Comparison of ENCODE assay signal across 10 mouse cellular contexts in the genomic region with DNA sequence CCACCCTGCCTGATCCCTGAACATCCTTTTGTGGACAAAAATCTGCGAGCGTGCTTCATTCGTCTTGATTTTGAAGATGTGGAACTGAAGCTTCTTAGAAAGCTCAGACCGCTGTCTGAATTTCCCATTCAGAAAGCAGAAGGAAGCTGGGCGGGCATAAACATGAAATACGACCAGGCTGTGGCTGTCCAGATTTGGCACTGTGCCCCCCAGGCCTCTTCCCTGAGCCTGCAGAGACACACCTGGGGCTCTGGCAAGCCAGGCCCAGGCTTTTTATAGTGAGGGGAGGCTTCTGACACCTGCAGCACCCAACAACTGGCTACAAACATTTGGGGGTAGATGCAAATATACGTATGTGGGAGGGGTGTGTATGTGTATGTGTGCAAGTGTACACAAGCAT. TPM values are rescaled to one million over a fixed set of nuclear protein-coding genes. Genes with fewer than 3 reads are reported as not detected.
DNase-seq lines count a peak whose midpoint lies in the region; ATAC-seq lines count a peak whose summit lies in the region.
"Had no signal": no experiment of that assay in that cellular context is flagged by ENCODE, and none has a peak within 500 bp of the region (broad histone marks: within the 10 kb centered on the region; RNA-seq: fewer than 3 reads in every experiment).

No protein-coding gene starts in this region.

- peak; percentile 39 for DNase-seq in kidney, adult 18-20 months
- DNase-seq in adrenal gland, postnatal 25 days: peak; percentile 39
- no peak for DNase-seq in midbrain, embryonic 14.5 days
- DNase-seq in layer of hippocampus, postnatal 14 days (ENCODE audit: low spot score in 2 of 2): no peak
- no peak for DNase-seq in right cerebral cortex, postnatal 36 days (ENCODE audit: low spot score in 2 of 2)
- DNase-seq in lung, postnatal 14 days: no peak
- DNase-seq: cerebellum, adult 8-10 months had no signal

- no peaks in the 10 kb centered on the region for H3K9me3 ChIP-seq in kidney, embryonic 14.5 days (ENCODE audit: control insufficient read depth, low read length)
- no peaks in the 10 kb centered on the region for H3K9me3 ChIP-seq in midbrain, embryonic 14.5 days (ENCODE audit: control insufficient read depth, low read length)
- H3K9me3 ChIP-seq: G1E had no signal

- H3K4me1 ChIP-seq in kidney, embryonic 14.5 days (ENCODE audit: control insufficient read depth, insufficient read depth, low read length): peaks cover 18% of the 10 kb centered on the region; the same call in 1 of the 2 replicates
- peaks cover 23% of the 10 kb centered on the region for H3K4me1 ChIP-seq in midbrain, embryonic 14.5 days (ENCODE audit: control insufficient read depth, insufficient read depth, low read length)

- peaks cover 25% of the 10 kb centered on the region for H3K27me3 ChIP-seq in kidney, embryonic 14.5 days (ENCODE audit: control insufficient read depth, insufficient read depth, low read length)
- no peaks in the 10 kb centered on the region for H3K27me3 ChIP-seq in midbrain, embryonic 14.5 days (ENCODE audit: control insufficient read depth, insufficient read depth, low read length)

- H3K4me3 ChIP-seq in kidney, embryonic 14.5 days (ENCODE audit: low read length): no peak overlapping the region
- H3K4me3 ChIP-seq in midbrain, embryonic 14.5 days (replicated peaks; ENCODE audit: low read depth, low read length): no peak overlapping the region

- no peak for ATAC-seq in kidney, embryonic 14.5 days (ENCODE audit: low FRiP score, low TSS enrichment)
- peak; percentile 68 to 82 for ATAC-seq in hematopoietic stem cell, adult 5-6 weeks (replicated peaks in 1 of 2; ENCODE audit: insufficient read depth in 1 of 2, low FRiP score in 2 of 2, low TSS enrichment in 1 of 2, low read depth in 1 of 2, poor library complexity in 2 of 2, severe bottlenecking in 2 of 2)
- ATAC-seq in midbrain, embryonic 14.5 days (ENCODE audit: low FRiP score, low TSS enrichment): no peak

- H3K27ac ChIP-seq in kidney, embryonic 14.5 days (ENCODE audit: low read depth, low read length): no peak overlapping the region
- H3K27ac ChIP-seq in midbrain, embryonic 14.5 days (replicated peaks; ENCODE audit: low read depth, low read length): peak overlapping the region; percentile 75

- 48% methylated on average over 7 of the region's 7 CpGs for WGBS in kidney, embryonic 14.5 days
- WGBS in midbrain, embryonic 14.5 days: 71% methylated on average over 7 of the region's 7 CpGs

- H3K36me3 ChIP-seq in kidney, embryonic 14.5 days (ENCODE audit: control insufficient read depth, insufficient read depth, low read length): no peaks in the 10 kb centered on the region
- no peaks in the 10 kb centered on the region for H3K36me3 ChIP-seq in midbrain, embryonic 14.5 days (ENCODE audit: control insufficient read depth, insufficient read depth, low read length)
- H3K36me3 ChIP-seq: G1E had no signal

- no peak overlapping the region for H3K4me2 ChIP-seq in kidney, embryonic 14.5 days (replicated peaks; ENCODE audit: low read depth, low read length)
- H3K4me2 ChIP-seq in midbrain, embryonic 14.5 days (ENCODE audit: low read length): no peak overlapping the region

- no peak overlapping the region for H3K9ac ChIP-seq in kidney, embryonic 14.5 days (ENCODE audit: low read depth, low read length)
- no peak overlapping the region; the same call in 1 of the 2 replicates for H3K9ac ChIP-seq in midbrain, embryonic 14.5 days (replicated peaks; ENCODE audit: low read length)

RNA-seq across cellular contexts. Expression of gene Tnrc6c, which starts 35.3 kb away (rescaled TPM):
- 11.5 and 13.2 TPM in 2 replicates for polyA plus RNA-seq in kidney, embryonic 14.5 days (2014; fragmentation: Nextera tagmentation; extraction: Ambion mirVana)
- total RNA-seq in adrenal gland, postnatal 25 days (2021): 24.1 and 29.4 TPM in 2 replicates
- 24.6 and 25.4 TPM in 2 replicates for total RNA-seq in hematopoietic stem cell, adult 5-6 weeks (2017)
- 34.0 and 35.1 TPM in 2 replicates for polyA plus RNA-seq in midbrain, embryonic 14.5 days (2014; fragmentation: Nextera tagmentation; extraction: Ambion mirVana)
- total RNA-seq in layer of hippocampus, postnatal 14 days (2021): 10 to 100 TPM; 61.8 to 67.9 TPM

Comparison
In these comparisons a context has a peak if more than half of its experiments do, and no peak if none do; other contexts are left out.
1. DNase-seq: peak in kidney, adult 18-20 months (single experiment) and adrenal gland, postnatal 25 days (single experiment); none in midbrain, embryonic 14.5 days (single experiment), layer of hippocampus, postnatal 14 days (0 of 2), right cerebral cortex, postnatal 36 days (0 of 2) and lung, postnatal 14 days (single experiment).
2. ATAC-seq: peak in hematopoietic stem cell, adult 5-6 weeks (2 of 2); none in kidney, embryonic 14.5 days (single experiment) and midbrain, embryonic 14.5 days (single experiment).